Mouse (Mus musculus): ENCODE measurements around the gene Grik2. TPM values are rescaled to one million over a fixed set of nuclear protein-coding genes. Genes with fewer than 3 reads are reported as not detected.

The Grik2 gene
- total and polyA plus RNA-seq, 3 experiments = not detected

DNA sequence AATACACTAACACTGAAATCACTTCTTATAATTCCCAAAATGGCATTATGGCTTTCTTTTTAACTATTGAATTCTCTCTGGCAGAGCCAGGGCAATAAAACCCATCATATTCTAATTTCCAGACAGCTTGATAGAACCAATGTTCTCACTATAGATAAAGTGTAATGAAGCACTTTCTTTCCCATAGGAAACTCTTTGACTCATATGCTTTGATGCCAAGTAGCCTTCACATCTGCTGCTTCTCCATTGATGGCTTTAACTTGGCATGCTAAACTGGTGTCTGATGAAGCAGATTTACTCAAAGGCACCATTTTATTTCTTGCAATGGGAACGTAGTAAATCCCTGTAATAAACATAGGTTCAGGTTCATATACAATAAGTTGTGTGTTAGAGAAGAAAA, 568.5 kb downstream of the Grik2 start:
- no peak overlapping the region for H3K27ac ChIP-seq (ENCODE audit: control insufficient read depth, low read depth, low read length)

DNA sequence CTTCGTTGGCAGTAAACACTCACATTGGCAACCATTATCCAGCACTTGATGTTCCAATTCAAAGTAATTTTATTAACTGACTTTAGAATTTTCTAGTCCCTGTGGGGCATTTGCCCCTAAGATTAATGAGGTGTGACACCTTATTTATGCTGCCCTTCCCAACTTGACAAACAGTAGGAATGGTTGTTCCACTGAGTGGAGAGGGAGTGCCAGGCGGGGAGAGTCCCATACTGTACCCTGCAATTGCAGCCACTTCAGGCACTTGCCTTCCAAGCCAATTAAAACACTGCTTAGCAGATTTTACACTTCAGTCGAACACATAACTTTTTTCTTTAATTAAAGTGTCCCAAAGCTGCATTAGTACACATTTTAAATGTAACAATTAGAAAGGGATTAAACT, 568.9 kb downstream of the Grik2 start:
- no peak overlapping the region for H3K27ac ChIP-seq (ENCODE audit: control insufficient read depth, low read depth, low read length)
- no peaks in the 10 kb centered on the region for H3K4me1 ChIP-seq (ENCODE audit: control insufficient read depth in 1 of 2, insufficient read depth in 2 of 2, low read length in 2 of 2)
- H3K79me2 ChIP-seq (ENCODE audit: control insufficient read depth, insufficient read depth, low read length, poor library complexity) = no peaks in the 10 kb centered on the region
- no peaks in the 10 kb centered on the region for H3K27me3 ChIP-seq (ENCODE audit: control insufficient read depth in 1 of 2, insufficient read depth in 2 of 2, low read length in 2 of 2)
- H3K4me3 ChIP-seq (ENCODE audit: control insufficient read depth in 1 of 2, insufficient read depth in 1 of 2, low read depth in 2 of 2, low read length in 2 of 2) = no peak overlapping the region
- no peaks in the 10 kb centered on the region for H3K9me3 ChIP-seq (replicated peaks; ENCODE audit: insufficient read depth, low read length)
- no peak overlapping the region for H3K9ac ChIP-seq (ENCODE audit: control insufficient read depth, low read depth, low read length, poor library complexity, severe bottlenecking)
- no peaks in the 10 kb centered on the region for H3K36me3 ChIP-seq (ENCODE audit: control insufficient read depth in 1 of 2, insufficient read depth in 2 of 2, low read length in 2 of 2)
- TF ChIP-seq NELFE (IDR thresholded peaks at IDR 0.05; ENCODE audit: low read depth, low read length) = no peak
- no peak for DNase-seq (ENCODE audit: low read depth, low spot score)

More for the DNA sequence above, 568.5 kb downstream of the Grik2 start:
- DNase-seq (ENCODE audit: low read depth, low spot score) = no peak
- no peak overlapping the region for H3K9ac ChIP-seq (ENCODE audit: control insufficient read depth, low read depth, low read length, poor library complexity, severe bottlenecking)
- H3K4me3 ChIP-seq (ENCODE audit: control insufficient read depth in 1 of 2, insufficient read depth in 1 of 2, low read depth in 2 of 2, low read length in 2 of 2) = no peak overlapping the region
- no peaks in the 10 kb centered on the region for H3K79me2 ChIP-seq (ENCODE audit: control insufficient read depth, insufficient read depth, low read length, poor library complexity)
- H3K27me3 ChIP-seq (ENCODE audit: control insufficient read depth in 1 of 2, insufficient read depth in 2 of 2, low read length in 2 of 2) = no peaks in the 10 kb centered on the region
- TF ChIP-seq MXI1 (IDR thresholded peaks at IDR 0.05; ENCODE audit: low read depth, low read length) = no peak
- no peaks in the 10 kb centered on the region for H3K4me1 ChIP-seq (ENCODE audit: control insufficient read depth in 1 of 2, insufficient read depth in 2 of 2, low read length in 2 of 2)
- no peaks in the 10 kb centered on the region for H3K36me3 ChIP-seq (ENCODE audit: control insufficient read depth in 1 of 2, insufficient read depth in 2 of 2, low read length in 2 of 2)
- no peaks in the 10 kb centered on the region for H3K9me3 ChIP-seq (replicated peaks; ENCODE audit: insufficient read depth, low read length)

DNA sequence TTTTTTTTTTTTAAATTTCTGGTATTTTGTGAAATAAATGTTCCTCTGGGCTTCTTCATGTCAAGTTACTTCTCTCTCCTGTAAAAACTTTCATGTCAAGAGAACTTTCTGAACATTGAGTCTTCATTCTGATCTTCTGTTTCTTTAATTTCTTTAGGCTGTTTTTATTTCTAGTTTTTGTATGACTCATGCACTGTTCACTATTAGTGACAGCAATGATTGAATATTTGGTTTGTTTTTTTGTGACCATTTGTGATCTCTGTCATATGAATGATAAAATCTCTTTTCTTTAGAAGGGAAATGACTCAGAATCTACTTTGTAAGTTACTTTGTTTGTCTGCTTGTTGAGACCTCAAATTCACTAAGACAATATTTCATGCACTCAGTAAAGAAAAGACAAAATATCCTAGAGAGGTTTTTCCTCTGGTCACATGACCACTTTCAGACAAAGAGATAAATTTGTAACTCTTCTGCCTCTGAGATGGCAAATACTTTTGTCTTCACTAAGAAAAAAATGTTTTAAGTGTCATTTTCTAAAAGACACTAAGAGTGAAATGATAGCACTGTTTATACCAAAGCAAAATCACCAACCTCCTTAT, 596.7 kb downstream of the Grik2 start:
- H3K9me3 ChIP-seq (replicated peaks; ENCODE audit: insufficient read depth, low read length) = no peaks in the 10 kb centered on the region
- peak; percentile 61 for TF ChIP-seq USF1 (IDR thresholded peaks at IDR 0.05; ENCODE audit: low read depth, low read length)
- no peak for TF ChIP-seq CHD1 (IDR thresholded peaks at IDR 0.05; ENCODE audit: low read depth, low read length)

DNA sequence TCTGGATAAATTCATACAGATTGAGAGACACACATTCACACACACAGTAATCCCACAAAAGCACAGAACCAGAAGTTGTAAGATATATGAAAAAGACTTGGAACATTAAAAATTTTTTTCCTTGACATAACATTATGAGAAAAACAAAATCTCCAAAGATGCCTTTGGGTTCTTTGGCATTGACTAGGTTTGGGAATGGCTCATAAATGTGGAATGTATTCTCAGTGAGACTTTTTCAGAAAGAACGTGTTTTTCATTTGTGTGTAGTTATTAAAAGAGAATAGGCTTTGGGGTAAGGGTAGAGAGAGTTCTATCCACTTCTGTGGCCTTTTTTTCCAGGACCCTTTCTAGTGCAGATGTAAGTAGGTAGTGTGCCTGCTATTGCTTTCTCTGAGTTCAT, 597.3 kb downstream of the Grik2 start:
- no peak for TF ChIP-seq ETS1 (IDR thresholded peaks at IDR 0.05; ENCODE audit: low read depth, low read length)
- no peak for TF ChIP-seq MXI1 (IDR thresholded peaks at IDR 0.05; ENCODE audit: low read depth, low read length)
- TF ChIP-seq TCF12 (IDR thresholded peaks at IDR 0.05; ENCODE audit: low read depth, low read length) = no peak
- no peak for TF ChIP-seq ZMIZ1 (IDR thresholded peaks at IDR 0.05; ENCODE audit: low read depth, low read length)
- TF ChIP-seq EP300 (IDR thresholded peaks at IDR 0.05; ENCODE audit: low read depth in 1 of 2, low read length in 2 of 2) = no peak
- TF ChIP-seq SIN3A (IDR thresholded peaks at IDR 0.05; ENCODE audit: low read length) = no peak
- TF ChIP-seq RCOR1 (IDR thresholded peaks at IDR 0.05; ENCODE audit: low read depth, low read length) = no peak
- no peak for TF ChIP-seq JUND (IDR thresholded peaks at IDR 0.05; ENCODE audit: low read depth, low read length)
- no peak for TF ChIP-seq CHD1 (IDR thresholded peaks at IDR 0.05; ENCODE audit: low read depth, low read length)
- TF ChIP-seq NELFE (IDR thresholded peaks at IDR 0.05; ENCODE audit: low read depth, low read length) = no peak
- no peak for TF ChIP-seq CHD2 (IDR thresholded peaks at IDR 0.05; ENCODE audit: low read length)
- TF ChIP-seq SMC3 (IDR thresholded peaks at IDR 0.05; ENCODE audit: low read depth, low read length) = no peak
- Histone ChIP-seq H3K27me3 (ENCODE audit: control insufficient read depth in 1 of 2, insufficient read depth in 2 of 2, low read length in 2 of 2) (no peaks in the 10 kb centered on the region), H3K4me1 (ENCODE audit: control insufficient read depth in 1 of 2, insufficient read depth in 2 of 2, low read length in 2 of 2) (no peaks in the 10 kb centered on the region), H3K27ac (ENCODE audit: control insufficient read depth, low read depth, low read length) (no peak overlapping the region), H3K79me2 (ENCODE audit: control insufficient read depth, insufficient read depth, low read length, poor library complexity) (no peaks in the 10 kb centered on the region), H3K9me3 (replicated peaks; ENCODE audit: insufficient read depth, low read length) (no peaks in the 10 kb centered on the region), H3K36me3 (ENCODE audit: control insufficient read depth in 1 of 2, insufficient read depth in 2 of 2, low read length in 2 of 2) (no peaks in the 10 kb centered on the region), H3K4me3 (ENCODE audit: control insufficient read depth in 1 of 2, insufficient read depth in 1 of 2, low read depth in 2 of 2, low read length in 2 of 2) (no peak overlapping the region), H3K9ac (ENCODE audit: control insufficient read depth, low read depth, low read length, poor library complexity, severe bottlenecking) (no peak overlapping the region)
- DNase-seq (ENCODE audit: low read depth, low spot score) = no peak

More for the DNA sequence above, 596.7 kb downstream of the Grik2 start:
- DNase-seq (ENCODE audit: low read depth, low spot score) = no peak
- Histone ChIP-seq H3K27me3 (ENCODE audit: control insufficient read depth in 1 of 2, insufficient read depth in 2 of 2, low read length in 2 of 2) (no peaks in the 10 kb centered on the region), H3K4me1 (ENCODE audit: control insufficient read depth in 1 of 2, insufficient read depth in 2 of 2, low read length in 2 of 2) (no peaks in the 10 kb centered on the region), H3K9ac (ENCODE audit: control insufficient read depth, low read depth, low read length, poor library complexity, severe bottlenecking) (no peak overlapping the region), H3K27ac (ENCODE audit: control insufficient read depth, low read depth, low read length) (no peak overlapping the region), H3K36me3 (ENCODE audit: control insufficient read depth in 1 of 2, insufficient read depth in 2 of 2, low read length in 2 of 2) (no peaks in the 10 kb centered on the region), H3K79me2 (ENCODE audit: control insufficient read depth, insufficient read depth, low read length, poor library complexity) (no peaks in the 10 kb centered on the region), H3K4me3 (ENCODE audit: control insufficient read depth in 1 of 2, insufficient read depth in 1 of 2, low read depth in 2 of 2, low read length in 2 of 2) (no peak overlapping the region)

All from MEL (cell line).